Mouse (Mus musculus) right cerebral cortex, adult 18-20 months (tissue): ENCODE data around the gene Ntn3.

Experiments
- DNase-seq: peaks from one replicate; pipeline ENCODE4 v3.0.0; 2022; ENCODE audit warnings: mixed read lengths

Ntn3 gene

GRCm38 (mm10) chr17:24173423-24173822 lies 35.9 kb downstream of the Ntn3 start:
- DNase-seq = peak; percentile 57

GRCm38 (mm10) chr17:24171738-24172137 lies 37.6 kb downstream of the Ntn3 start:
- no peak for DNase-seq

GRCm38 (mm10) chr17:24170729-24171128 lies 38.6 kb downstream of the Ntn3 start:
- no peak for DNase-seq

GRCm38 (mm10) chr17:24170125-24170524 lies 39.2 kb downstream of the Ntn3 start:
- DNase-seq = no peak

GRCm38 (mm10) chr17:24169317-24170065 lies 39.8 kb downstream of the Ntn3 start, which contains the start of gene Atp6v0c:
TSS of gene Atp6v0c (minus strand) at chr17:24169702.
- DNase-seq = peak; percentile 96

GRCm38 (mm10) chr17:24168590-24169277 lies 40.6 kb downstream of the Ntn3 start:
- DNase-seq = peak; percentile 75

GRCm38 (mm10) chr17:24167891-24168505 lies 41.3 kb downstream of the Ntn3 start:
- DNase-seq = no peak

- no peak for DNase-seq
These were observed 42.2 kb downstream of the Ntn3 start for GRCm38 (mm10) chr17:24167120-24167519.

- DNase-seq = no peak
These were observed 44.6 kb downstream of the Ntn3 start for GRCm38 (mm10) chr17:24164566-24165259.

GRCm38 (mm10) chr17:24163176-24163962 lies 46.0 kb downstream of the Ntn3 start, which contains the start of gene Amdhd2:
TSS of gene Amdhd2 (minus strand) at chr17:24163766.
- peak; percentile 98 for DNase-seq

- no peak for DNase-seq
These were observed 46.7 kb downstream of the Ntn3 start for GRCm38 (mm10) chr17:24162584-24163175.

- DNase-seq = no peak
These were observed 47.9 kb downstream of the Ntn3 start for GRCm38 (mm10) chr17:24161466-24161865.

GRCm38 (mm10) chr17:24157526-24157925 lies 51.8 kb downstream of the Ntn3 start:
- no peak for DNase-seq

GRCm38 (mm10) chr17:24157121-24157520 lies 52.2 kb downstream of the Ntn3 start:
- no peak for DNase-seq

- no peak for DNase-seq
These were observed 52.9 kb downstream of the Ntn3 start for GRCm38 (mm10) chr17:24156394-24156793.

- DNase-seq = no peak
These were observed 53.6 kb downstream of the Ntn3 start for GRCm38 (mm10) chr17:24155742-24156141.

GRCm38 (mm10) chr17:24154463-24154862 lies 54.9 kb downstream of the Ntn3 start:
- DNase-seq = no peak
